Mouse (Mus musculus) neural tube, embryonic 10.5 days (tissue): ENCODE results near the gene Spaar.
"Not testable (repeated sequence)": the region's sequence is repeated elsewhere in the genome, so short reads cannot be mapped to it uniquely, and the experiment has no call there.

Experiments used
- DNase-seq: peaks from one replicate; pipeline ENCODE4 v3.0.0-alpha.2; 2017; ENCODE audit warnings: low spot score; ENCODE audit errors: extremely low spot score

The Spaar gene

GRCm38 (mm10) chr4:43795296-43795695, 65.5 kb downstream of the Spaar start:
- no peak for DNase-seq

DNA sequence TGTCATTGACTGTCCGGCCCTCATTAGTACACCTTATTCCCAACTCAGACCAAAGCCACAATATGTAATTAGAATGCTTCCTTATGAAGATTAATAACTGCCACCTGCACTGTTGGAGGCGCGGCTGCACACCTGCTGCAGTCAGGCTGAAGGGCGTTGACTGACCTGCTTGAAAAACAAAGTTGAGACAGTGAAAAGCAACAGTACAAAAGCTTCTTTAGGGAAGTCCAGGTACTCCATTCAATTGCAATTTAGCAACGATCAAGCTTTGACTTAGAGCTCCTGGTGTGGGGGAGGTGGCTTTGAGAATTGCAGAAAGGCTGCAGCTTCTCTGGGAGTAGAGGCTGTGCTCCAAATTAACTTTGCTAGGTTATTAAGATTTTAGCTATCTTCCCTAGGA, 66.0 kb downstream of the Spaar start:
- not testable (repeated sequence) for DNase-seq

- DNase-seq = no peak
Observed at GRCm38 (mm10) chr4:43798936-43799335, 69.1 kb downstream of the Spaar start.
